Mouse (Mus musculus): Measurements from ENCODE around the gene Clba1. TPM values are rescaled to one million over a fixed set of nuclear protein-coding genes. Genes with fewer than 3 reads are reported as not detected.

Gene Clba1
- polyA plus RNA-seq, 1 experiment from 2014 or later = 4.1 TPM

DNA sequence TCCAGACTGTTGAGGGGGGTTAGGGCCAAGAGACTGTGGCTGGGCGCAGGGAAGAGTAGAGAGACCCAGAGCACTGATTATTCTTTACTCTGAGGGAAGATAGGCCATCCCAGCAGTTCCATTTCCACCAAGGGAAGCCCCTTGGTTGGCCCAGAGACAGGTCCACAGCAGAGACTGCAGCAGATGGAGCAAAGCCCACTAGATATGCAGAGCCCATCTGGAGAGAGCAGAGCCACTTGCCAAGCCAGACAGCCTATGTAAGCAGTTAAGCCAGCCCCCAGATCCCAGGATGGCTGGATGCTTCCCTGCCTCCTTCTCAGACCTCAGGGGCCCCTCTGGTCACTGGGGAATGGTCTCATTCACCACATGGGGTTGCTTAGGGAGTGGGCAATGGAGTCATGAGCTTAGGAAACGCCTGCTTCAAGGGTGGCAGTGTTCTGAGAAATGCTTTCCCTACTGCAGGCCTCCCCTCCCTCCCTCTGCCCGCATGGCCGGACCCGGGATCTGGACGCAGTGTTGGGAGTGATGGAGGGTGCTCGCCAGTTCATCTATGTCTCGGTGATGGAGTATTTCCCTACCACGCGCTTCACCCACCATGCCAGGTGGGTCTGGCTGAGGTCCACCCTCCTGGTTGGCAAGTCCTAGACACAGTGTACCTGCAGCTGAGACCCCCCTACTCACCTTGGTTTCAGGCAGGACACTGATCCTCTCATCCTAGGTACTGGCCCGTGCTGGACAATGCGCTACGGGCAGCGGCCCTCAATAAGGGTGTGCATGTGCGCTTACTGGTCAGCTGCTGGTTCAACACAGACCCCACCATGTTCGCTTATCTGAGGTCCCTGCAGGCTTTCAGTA, 41.5 kb upstream of the Clba1 start:
- ATAC-seq = no peak
- H3K27ac ChIP-seq (ENCODE audit: low read length) = no peak overlapping the region
- no peaks in the 10 kb centered on the region for H3K27me3 ChIP-seq (replicated peaks; ENCODE audit: control insufficient read depth, insufficient read depth, low read length)
- no peaks in the 10 kb centered on the region for H3K9me3 ChIP-seq (ENCODE audit: control insufficient read depth, low read length)
- WGBS = 90% methylated on average over 16 of the region's 16 CpGs
- no peak overlapping the region for H3K4me2 ChIP-seq (ENCODE audit: low read depth, low read length)
- no peaks in the 10 kb centered on the region for H3K36me3 ChIP-seq (ENCODE audit: control insufficient read depth, insufficient read depth, low read length)
- no peak overlapping the region for H3K4me3 ChIP-seq (ENCODE audit: low read length)
- no peak overlapping the region for H3K9ac ChIP-seq (ENCODE audit: low read depth, low read length)
- H3K4me1 ChIP-seq (ENCODE audit: control insufficient read depth, insufficient read depth, low read length) = no peaks in the 10 kb centered on the region

DNA sequence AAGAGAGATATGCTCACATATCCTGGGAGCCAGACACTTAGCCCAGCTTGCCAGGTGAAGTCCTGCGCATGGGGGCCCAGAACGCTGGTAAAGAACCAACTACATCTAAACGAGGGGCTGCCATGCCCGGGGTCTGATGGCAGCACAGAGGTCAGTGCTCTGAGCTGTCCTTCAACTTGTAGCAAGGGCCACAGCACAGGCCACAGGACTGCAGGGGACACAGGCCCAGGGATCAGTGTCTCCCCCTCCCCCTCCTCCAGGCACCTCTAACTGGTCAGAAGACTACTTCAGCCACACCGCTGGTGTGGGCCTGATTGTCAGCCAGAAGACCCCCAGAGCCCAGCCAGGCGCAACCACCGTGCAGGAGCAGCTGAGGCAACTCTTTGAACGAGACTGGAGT, 40.6 kb upstream of the Clba1 start:
- Histone ChIP-seq H3K9ac (ENCODE audit: low read depth, low read length) (no peak overlapping the region), H3K4me1 (ENCODE audit: control insufficient read depth, insufficient read depth, low read length) (no peaks in the 10 kb centered on the region), H3K4me3 (ENCODE audit: low read length) (no peak overlapping the region), H3K36me3 (ENCODE audit: control insufficient read depth, insufficient read depth, low read length) (no peaks in the 10 kb centered on the region), H3K27me3 (replicated peaks; ENCODE audit: control insufficient read depth, insufficient read depth, low read length) (no peaks in the 10 kb centered on the region), H3K9me3 (ENCODE audit: control insufficient read depth, low read length) (no peaks in the 10 kb centered on the region), H3K4me2 (ENCODE audit: low read depth, low read length) (no peak overlapping the region), H3K27ac (ENCODE audit: low read length) (no peak overlapping the region)
- WGBS = 79% methylated on average over 8 of the region's 8 CpGs
- no peak for ATAC-seq

DNA sequence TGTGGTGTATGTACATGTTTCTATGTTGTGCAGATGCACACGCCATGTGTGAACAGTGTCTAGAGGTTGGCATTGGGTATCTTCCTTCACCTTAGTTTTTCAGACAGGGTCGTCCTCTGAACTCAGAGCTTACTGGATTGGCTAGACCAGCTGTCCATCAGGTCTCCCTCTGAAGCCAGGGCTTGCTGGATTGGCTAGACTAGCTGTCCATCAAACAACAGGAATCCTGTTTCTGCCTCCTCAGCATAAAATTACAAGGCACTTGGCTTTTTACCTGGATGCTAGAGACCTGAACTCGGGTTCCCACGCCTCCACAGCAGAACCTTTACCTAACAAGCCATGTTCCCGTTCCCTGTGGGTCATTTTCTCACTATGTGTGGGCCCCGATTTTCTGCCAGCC, 39.7 kb upstream of the Clba1 start:
- no peak for ATAC-seq

DNA sequence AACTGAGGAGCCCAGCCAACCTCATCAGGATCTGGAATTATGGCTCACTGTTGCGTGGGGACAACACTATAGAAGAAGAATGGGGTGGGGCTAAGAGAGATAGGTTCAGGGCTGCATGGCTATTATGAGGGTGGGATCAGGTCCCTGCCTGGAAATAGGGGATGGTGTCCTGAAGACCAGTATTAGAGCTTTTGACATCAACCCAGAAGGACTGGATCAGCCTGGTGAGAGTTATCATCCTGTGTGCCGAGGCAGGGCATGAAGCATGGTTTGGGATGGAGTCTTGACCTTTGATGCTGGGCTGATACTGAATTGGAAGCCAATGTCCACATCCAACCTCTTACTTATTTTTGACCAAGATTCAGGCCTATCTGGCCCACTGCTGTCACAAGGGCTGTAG, 39.0 kb upstream of the Clba1 start:
- H3K4me2 ChIP-seq (ENCODE audit: low read depth, low read length) = no peak overlapping the region
- H3K4me1 ChIP-seq (ENCODE audit: control insufficient read depth, insufficient read depth, low read length) = no peaks in the 10 kb centered on the region
- H3K27ac ChIP-seq (ENCODE audit: low read length) = no peak overlapping the region
- H3K9me3 ChIP-seq (ENCODE audit: control insufficient read depth, low read length) = no peaks in the 10 kb centered on the region
- H3K9ac ChIP-seq (ENCODE audit: low read depth, low read length) = no peak overlapping the region
- WGBS = 71% methylated on average over 2 of the region's 2 CpGs
- H3K27me3 ChIP-seq (replicated peaks; ENCODE audit: control insufficient read depth, insufficient read depth, low read length) = no peaks in the 10 kb centered on the region
- no peak for ATAC-seq
- H3K4me3 ChIP-seq (ENCODE audit: low read length) = no peak overlapping the region
- H3K36me3 ChIP-seq (ENCODE audit: control insufficient read depth, insufficient read depth, low read length) = no peaks in the 10 kb centered on the region

More for the DNA sequence above, 39.7 kb upstream of the Clba1 start:
- Histone ChIP-seq H3K4me1 (ENCODE audit: control insufficient read depth, insufficient read depth, low read length) (no peaks in the 10 kb centered on the region), H3K4me3 (ENCODE audit: low read length) (no peak overlapping the region), H3K27me3 (replicated peaks; ENCODE audit: control insufficient read depth, insufficient read depth, low read length) (no peaks in the 10 kb centered on the region), H3K27ac (ENCODE audit: low read length) (no peak overlapping the region), H3K4me2 (ENCODE audit: low read depth, low read length) (no peak overlapping the region), H3K36me3 (ENCODE audit: control insufficient read depth, insufficient read depth, low read length) (no peaks in the 10 kb centered on the region), H3K9me3 (ENCODE audit: control insufficient read depth, low read length) (no peaks in the 10 kb centered on the region), H3K9ac (ENCODE audit: low read depth, low read length) (no peak overlapping the region)
- WGBS = 84% methylated on average over 6 of the region's 6 CpGs

DNA sequence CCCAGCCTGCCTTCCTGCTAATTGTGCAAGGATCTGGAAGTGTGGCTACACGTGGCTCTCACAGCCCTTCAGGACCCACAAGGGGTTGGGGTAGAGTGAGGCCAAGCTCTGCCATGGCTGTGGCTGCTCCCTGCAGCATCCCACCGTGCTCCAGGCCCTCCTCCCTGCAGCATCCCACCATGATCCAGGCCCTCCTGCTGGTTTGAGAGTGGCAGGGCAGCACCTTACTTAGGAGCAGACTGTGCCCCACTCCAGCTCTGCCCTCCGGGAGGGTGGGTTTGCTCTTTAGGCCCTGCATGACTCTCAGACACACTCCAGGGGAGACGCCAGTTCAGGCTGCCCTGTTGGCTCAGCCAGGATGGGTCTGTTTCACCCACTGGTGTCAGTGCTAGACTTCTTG, 38.3 kb upstream of the Clba1 start:
- Histone ChIP-seq H3K9ac (ENCODE audit: low read depth, low read length) (no peak overlapping the region), H3K27ac (ENCODE audit: low read length) (no peak overlapping the region), H3K4me1 (ENCODE audit: control insufficient read depth, insufficient read depth, low read length) (no peaks in the 10 kb centered on the region), H3K4me3 (ENCODE audit: low read length) (no peak overlapping the region), H3K36me3 (ENCODE audit: control insufficient read depth, insufficient read depth, low read length) (no peaks in the 10 kb centered on the region), H3K27me3 (replicated peaks; ENCODE audit: control insufficient read depth, insufficient read depth, low read length) (no peaks in the 10 kb centered on the region), H3K9me3 (ENCODE audit: control insufficient read depth, low read length) (no peaks in the 10 kb centered on the region), H3K4me2 (ENCODE audit: low read depth, low read length) (no peak overlapping the region)
- WGBS = 68% methylated on average over 4 of the region's 4 CpGs
- no peak for ATAC-seq

DNA sequence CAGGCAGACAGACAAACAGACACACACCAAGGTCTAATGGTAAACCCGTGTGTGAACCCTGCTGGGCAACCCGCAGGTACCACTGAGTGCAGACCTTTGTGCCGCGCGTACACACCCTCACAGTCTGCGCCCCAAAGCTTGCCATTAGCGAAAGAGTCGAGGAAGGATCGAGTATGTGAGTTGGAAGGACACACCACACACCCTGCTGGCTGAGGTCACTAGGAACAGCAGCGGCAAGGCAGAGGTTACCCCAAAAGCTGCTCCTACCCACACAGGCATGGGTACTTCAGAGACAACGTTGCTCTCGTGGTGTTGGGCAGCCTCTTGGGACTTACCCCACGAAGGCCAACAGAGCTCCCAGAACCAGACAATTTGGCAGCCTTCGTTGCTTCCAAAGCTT, 36.4 kb upstream of the Clba1 start:
- Histone ChIP-seq H3K9me3 (ENCODE audit: control insufficient read depth, low read length) (peaks cover 3% of the 10 kb centered on the region; the same call in 1 of the 2 replicates), H3K27ac (ENCODE audit: low read length) (no peak overlapping the region), H3K36me3 (ENCODE audit: control insufficient read depth, insufficient read depth, low read length) (no peaks in the 10 kb centered on the region), H3K4me2 (ENCODE audit: low read depth, low read length) (no peak overlapping the region), H3K9ac (ENCODE audit: low read depth, low read length) (no peak overlapping the region), H3K4me3 (ENCODE audit: low read length) (no peak overlapping the region), H3K4me1 (ENCODE audit: control insufficient read depth, insufficient read depth, low read length) (no peaks in the 10 kb centered on the region), H3K27me3 (replicated peaks; ENCODE audit: control insufficient read depth, insufficient read depth, low read length) (no peaks in the 10 kb centered on the region)
- WGBS = 93% methylated on average over 14 of the region's 14 CpGs
- ATAC-seq = no peak

DNA sequence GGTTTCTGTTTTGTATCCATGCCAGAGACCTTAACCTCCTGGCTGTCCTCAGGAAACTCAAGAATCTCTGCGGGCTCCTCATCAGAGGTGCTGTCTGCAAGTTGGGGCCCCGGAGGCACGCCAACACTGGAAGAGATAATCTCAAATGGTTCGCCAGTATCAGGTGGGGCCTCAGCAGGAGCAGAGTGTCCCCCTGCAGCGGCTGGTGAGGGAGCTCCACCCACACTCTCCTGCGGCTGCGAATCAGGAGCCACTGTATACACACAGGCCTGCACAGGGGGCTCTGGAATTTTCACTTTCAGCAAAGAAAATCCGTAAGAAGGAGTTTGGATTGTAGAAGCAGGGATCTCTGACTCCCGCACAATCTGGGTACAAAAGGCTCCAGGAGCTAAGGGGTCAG, 35.4 kb upstream of the Clba1 start:
- H3K27ac ChIP-seq (ENCODE audit: low read length) = no peak overlapping the region
- no peak for ATAC-seq
- H3K36me3 ChIP-seq (ENCODE audit: control insufficient read depth, insufficient read depth, low read length) = no peaks in the 10 kb centered on the region
- peaks cover 3% of the 10 kb centered on the region; the same call in 1 of the 2 replicates for H3K9me3 ChIP-seq (ENCODE audit: control insufficient read depth, low read length)
- H3K4me3 ChIP-seq (ENCODE audit: low read length) = no peak overlapping the region
- H3K27me3 ChIP-seq (replicated peaks; ENCODE audit: control insufficient read depth, insufficient read depth, low read length) = no peaks in the 10 kb centered on the region
- H3K4me1 ChIP-seq (ENCODE audit: control insufficient read depth, insufficient read depth, low read length) = no peaks in the 10 kb centered on the region
- no peak overlapping the region; the same call in 1 of the 2 replicates for H3K9ac ChIP-seq (ENCODE audit: low read depth, low read length)
- WGBS = 25% methylated on average over 9 of the region's 9 CpGs
- no peak overlapping the region for H3K4me2 ChIP-seq (ENCODE audit: low read depth, low read length)

DNA sequence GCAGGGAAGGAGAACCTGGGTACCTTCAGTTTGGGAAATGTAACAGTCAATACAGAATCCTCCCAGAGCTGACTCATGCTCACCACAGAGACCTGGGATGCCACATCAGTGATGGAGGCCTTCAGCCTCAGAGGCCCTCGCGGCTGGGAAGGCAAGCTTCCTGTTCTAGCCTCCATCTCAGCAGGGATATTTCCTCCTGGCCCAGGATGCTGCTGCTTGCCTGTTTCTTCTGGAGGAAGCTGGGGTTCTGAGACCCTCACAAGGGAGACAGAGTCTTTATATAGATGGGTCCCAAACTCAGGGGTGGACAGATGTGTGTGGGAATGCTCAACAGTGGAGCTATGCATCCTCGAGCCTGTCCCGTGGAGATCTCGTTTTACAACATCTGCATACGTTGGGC, 34.7 kb upstream of the Clba1 start:
- Histone ChIP-seq H3K4me2 (ENCODE audit: low read depth, low read length) (no peak overlapping the region), H3K27me3 (replicated peaks; ENCODE audit: control insufficient read depth, insufficient read depth, low read length) (no peaks in the 10 kb centered on the region), H3K9me3 (ENCODE audit: control insufficient read depth, low read length) (peaks cover 3% of the 10 kb centered on the region; the same call in 1 of the 2 replicates), H3K4me3 (ENCODE audit: low read length) (no peak overlapping the region), H3K27ac (ENCODE audit: low read length) (no peak overlapping the region), H3K36me3 (ENCODE audit: control insufficient read depth, insufficient read depth, low read length) (no peaks in the 10 kb centered on the region), H3K4me1 (ENCODE audit: control insufficient read depth, insufficient read depth, low read length) (no peaks in the 10 kb centered on the region), H3K9ac (ENCODE audit: low read depth, low read length) (no peak overlapping the region)
- ATAC-seq = no peak
- WGBS = 75% methylated on average over 6 of the region's 6 CpGs

DNA sequence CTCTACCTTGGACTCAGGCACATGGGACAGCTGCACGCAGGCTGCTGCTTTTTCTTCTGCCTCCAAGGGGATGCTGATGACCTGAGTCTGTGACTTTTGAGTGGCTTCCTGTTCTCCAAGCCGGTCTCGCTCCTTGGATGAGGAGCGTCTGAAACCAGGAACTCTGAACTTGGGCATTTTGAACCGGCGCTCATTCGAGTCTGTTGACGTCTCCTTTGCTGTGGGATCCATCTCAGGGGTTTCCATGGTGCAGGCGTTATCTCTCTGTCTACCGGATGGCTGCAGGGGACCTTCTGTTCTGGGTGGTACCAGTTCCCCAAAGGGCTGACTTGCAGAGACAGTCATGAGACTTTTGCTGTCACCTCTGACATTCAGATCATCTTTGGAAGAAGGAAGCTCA, 34.3 kb upstream of the Clba1 start:
- H3K9me3 ChIP-seq (ENCODE audit: control insufficient read depth, low read length) = peaks cover 3% of the 10 kb centered on the region; the same call in 1 of the 2 replicates
- 92% methylated on average over 10 of the region's 10 CpGs for WGBS
- H3K36me3 ChIP-seq (ENCODE audit: control insufficient read depth, insufficient read depth, low read length) = no peaks in the 10 kb centered on the region
- no peak overlapping the region for H3K4me3 ChIP-seq (ENCODE audit: low read length)
- no peak for ATAC-seq
- no peak overlapping the region for H3K4me2 ChIP-seq (ENCODE audit: low read depth, low read length)
- no peak overlapping the region for H3K27ac ChIP-seq (ENCODE audit: low read length)
- no peaks in the 10 kb centered on the region for H3K27me3 ChIP-seq (replicated peaks; ENCODE audit: control insufficient read depth, insufficient read depth, low read length)
- H3K4me1 ChIP-seq (ENCODE audit: control insufficient read depth, insufficient read depth, low read length) = no peaks in the 10 kb centered on the region
- H3K9ac ChIP-seq (ENCODE audit: low read depth, low read length) = no peak overlapping the region

DNA sequence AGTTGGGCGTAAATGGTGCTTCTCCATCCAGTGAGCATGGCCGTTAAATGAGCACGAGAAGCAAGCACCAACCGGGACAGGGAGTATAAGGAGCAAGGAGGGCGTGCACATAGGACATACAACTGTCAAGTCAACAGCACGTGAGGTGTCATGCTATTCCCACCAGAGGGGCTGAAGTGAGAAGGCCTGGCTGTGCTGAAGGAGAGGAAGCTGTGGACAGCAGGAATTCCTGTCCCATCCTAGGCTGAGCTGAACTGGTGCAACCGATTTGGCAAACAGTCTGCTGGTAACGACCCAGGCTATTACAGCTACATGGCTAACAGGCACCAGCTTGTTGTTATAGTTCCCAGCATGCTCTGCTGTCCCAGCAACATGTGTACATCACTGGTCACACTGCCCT, 17.7 kb upstream of the Clba1 start:
- no peaks in the 10 kb centered on the region for H3K9me3 ChIP-seq (ENCODE audit: control insufficient read depth, low read length)
- no peak overlapping the region for H3K27ac ChIP-seq (ENCODE audit: low read length)
- no peaks in the 10 kb centered on the region for H3K27me3 ChIP-seq (replicated peaks; ENCODE audit: control insufficient read depth, insufficient read depth, low read length)
- no peak for ATAC-seq
- 65% methylated on average over 8 of the region's 8 CpGs for WGBS
- H3K4me1 ChIP-seq (ENCODE audit: control insufficient read depth, insufficient read depth, low read length) = peaks cover 32% of the 10 kb centered on the region
- H3K36me3 ChIP-seq (ENCODE audit: control insufficient read depth, insufficient read depth, low read length) = no peaks in the 10 kb centered on the region
- no peak overlapping the region for H3K4me2 ChIP-seq (ENCODE audit: low read depth, low read length)
- H3K9ac ChIP-seq (ENCODE audit: low read depth, low read length) = no peak overlapping the region
- no peak overlapping the region for H3K4me3 ChIP-seq (ENCODE audit: low read length)

Data from intestine, embryonic 16.5 days (tissue).